Mouse (Mus musculus): ENCODE results near the gene Acox3.
"Not testable (repeated sequence)": the region's sequence is repeated elsewhere in the genome, so short reads cannot be mapped to it uniquely, and the experiment has no call there.

Gene Acox3

GRCm38 (mm10) chr5:35576409-35577020 is 6.3 kb upstream of the Acox3 start:
- DNase-seq (ENCODE audit: low read depth, low spot score), result no peak

- DNase-seq (ENCODE audit: low read depth, low spot score), result no peak
These were observed 4.4 kb upstream of the Acox3 start for GRCm38 (mm10) chr5:35578411-35578810.

GRCm38 (mm10) chr5:35579247-35579893 is 3.5 kb upstream of the Acox3 start:
- DNase-seq (ENCODE audit: low read depth, low spot score), result no peak

GRCm38 (mm10) chr5:35580156-35580922 is 2.5 kb upstream of the Acox3 start:
- no peak for DNase-seq (ENCODE audit: low read depth, low spot score)

- DNase-seq (ENCODE audit: low read depth, low spot score), result no peak
These were observed 462 bp downstream of the Acox3 start for GRCm38 (mm10) chr5:35583221-35583783.

- DNase-seq (ENCODE audit: low read depth, low spot score), result not testable (repeated sequence)
These were observed 1.4 kb downstream of the Acox3 start for GRCm38 (mm10) chr5:35584259-35584658.

- no peak for DNase-seq (ENCODE audit: low read depth, low spot score)
These were observed 8.7 kb downstream of the Acox3 start for GRCm38 (mm10) chr5:35591497-35591896.

GRCm38 (mm10) chr5:35592081-35592736 is 9.4 kb downstream of the Acox3 start:
- DNase-seq (ENCODE audit: low read depth, low spot score), result no peak

GRCm38 (mm10) chr5:35592824-35593223 is 10.0 kb downstream of the Acox3 start:
- DNase-seq (ENCODE audit: low read depth, low spot score), result no peak

GRCm38 (mm10) chr5:35593272-35593671 is 10.4 kb downstream of the Acox3 start:
- DNase-seq (ENCODE audit: low read depth, low spot score), result no peak

GRCm38 (mm10) chr5:35594768-35595167 is 11.9 kb downstream of the Acox3 start:
- no peak for DNase-seq (ENCODE audit: low read depth, low spot score)

- DNase-seq (ENCODE audit: low read depth, low spot score), result peak; percentile 78
These were observed 12.9 kb downstream of the Acox3 start for GRCm38 (mm10) chr5:35595706-35596105.

GRCm38 (mm10) chr5:35596169-35597160 is 13.6 kb downstream of the Acox3 start:
- no peak for DNase-seq (ENCODE audit: low read depth, low spot score)

GRCm38 (mm10) chr5:35600233-35600632 is 17.4 kb downstream of the Acox3 start:
- no peak for DNase-seq (ENCODE audit: low read depth, low spot score)

GRCm38 (mm10) chr5:35601526-35601925 is 18.7 kb downstream of the Acox3 start:
- DNase-seq (ENCODE audit: low read depth, low spot score), result no peak

GRCm38 (mm10) chr5:35605355-35605754 is 22.5 kb downstream of the Acox3 start:
- no peak for DNase-seq (ENCODE audit: low read depth, low spot score)

GRCm38 (mm10) chr5:35606800-35607199 is 24.0 kb downstream of the Acox3 start:
- no peak for DNase-seq (ENCODE audit: low read depth, low spot score)

- no peak for DNase-seq (ENCODE audit: low read depth, low spot score)
These were observed 24.9 kb downstream of the Acox3 start for GRCm38 (mm10) chr5:35607784-35608183.

GRCm38 (mm10) chr5:35608559-35608958 is 25.7 kb downstream of the Acox3 start:
- no peak for DNase-seq (ENCODE audit: low read depth, low spot score)

GRCm38 (mm10) chr5:35609381-35609780 is 26.5 kb downstream of the Acox3 start:
- no peak for DNase-seq (ENCODE audit: low read depth, low spot score)

GRCm38 (mm10) chr5:35609971-35610370 is 27.1 kb downstream of the Acox3 start:
- DNase-seq (ENCODE audit: low read depth, low spot score), result no peak

All from retina, postnatal 7 days (tissue).